Mouse (Mus musculus): Measurements from ENCODE around the gene Clrn2. TPM values are rescaled to one million over a fixed set of nuclear protein-coding genes. Genes with fewer than 3 reads are reported as not detected.

The Clrn2 gene
- total and polyA plus RNA-seq, 3 experiments = 0.33 TPM; not detected in 2

DNA sequence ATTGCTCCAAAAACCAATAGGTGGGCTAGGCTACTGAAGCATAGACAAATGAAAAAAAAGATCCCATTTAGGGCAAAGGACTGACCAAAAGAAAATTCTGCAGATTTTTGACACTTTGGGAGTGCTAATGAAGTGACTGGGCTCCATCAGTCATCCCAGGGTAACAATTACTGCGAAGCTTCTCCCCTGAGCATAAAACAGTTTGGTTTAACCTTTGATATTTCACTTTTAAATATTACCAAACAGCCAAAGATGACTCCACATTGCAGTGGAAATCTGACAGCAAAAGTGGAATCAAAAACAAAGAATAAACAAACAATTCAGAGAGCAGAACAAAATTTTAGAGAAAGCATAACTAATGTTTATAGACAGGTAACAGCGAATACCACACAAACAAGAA is 27.6 kb downstream of the Clrn2 start:
- DNase-seq (ENCODE audit: low spot score) = no peak
- ATAC-seq (ENCODE audit: extremely low read depth, insufficient number of reproducible peaks, low FRiP score, poor library complexity, severe bottlenecking) = no peak
- TF ChIP-seq GATA1 (IDR thresholded peaks at IDR 0.05; ENCODE audit: borderline replicate concordance, low read length) = no peak
- TF ChIP-seq GATA2 (IDR thresholded peaks at IDR 0.05; ENCODE audit: borderline replicate concordance, low read depth, low read length) = no peak
- TF ChIP-seq CTCF (IDR thresholded peaks at IDR 0.05; ENCODE audit: low read depth, low read length) = no peak
- TF ChIP-seq TAL1 (conservative IDR thresholded peaks at IDR 0.05; ENCODE audit: low read depth, low read length) = no peak
- TF ChIP-seq POLR2AphosphoS5 (IDR thresholded peaks at IDR 0.05; ENCODE audit: insufficient replicate concordance, low read depth, low read length) = no peak

DNA sequence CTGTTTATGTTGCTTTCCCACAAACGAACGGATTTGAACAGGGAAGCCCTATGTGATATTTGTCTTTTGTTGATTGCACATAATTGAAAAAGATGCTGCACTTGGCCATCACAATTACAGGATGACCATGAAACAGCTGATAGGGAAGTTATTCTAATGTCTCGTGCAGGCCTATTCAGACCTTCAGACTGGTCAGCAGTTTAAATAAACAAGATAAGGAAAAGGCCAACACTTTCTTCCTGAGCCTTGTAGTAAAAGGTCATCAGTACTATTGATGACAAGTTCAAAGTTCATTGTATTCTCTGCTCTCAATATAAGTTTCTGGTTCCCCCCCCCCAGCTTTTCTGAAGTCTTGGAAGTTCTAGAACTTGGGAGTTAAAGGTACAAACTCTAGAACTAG is 29.1 kb downstream of the Clrn2 start:
- H3K27me3 ChIP-seq (ENCODE audit: insufficient read depth, low read length) = peaks cover 23% of the 10 kb centered on the region
- no peak overlapping the region for H3K4me3 ChIP-seq (ENCODE audit: low read depth, low read length)
- no peaks in the 10 kb centered on the region for H3K4me1 ChIP-seq (ENCODE audit: insufficient read depth, low read depth, low read length)
- no peak for ATAC-seq (ENCODE audit: extremely low read depth, insufficient number of reproducible peaks, low FRiP score, poor library complexity, severe bottlenecking)
- no peaks in the 10 kb centered on the region for H3K36me3 ChIP-seq (replicated peaks)
- TF ChIP-seq GATA2 (IDR thresholded peaks at IDR 0.05; ENCODE audit: borderline replicate concordance, low read depth, low read length) (no peak), CTCF (IDR thresholded peaks at IDR 0.05; ENCODE audit: low read depth, low read length) (no peak), TAL1 (conservative IDR thresholded peaks at IDR 0.05; ENCODE audit: low read depth, low read length) (no peak), GATA1 (IDR thresholded peaks at IDR 0.05; ENCODE audit: borderline replicate concordance, low read length) (no peak), POLR2AphosphoS5 (IDR thresholded peaks at IDR 0.05; ENCODE audit: insufficient replicate concordance, low read depth, low read length) (no peak)
- no peak for DNase-seq (ENCODE audit: low spot score)
- H3K9me3 ChIP-seq (replicated peaks) = no peaks in the 10 kb centered on the region

More for the DNA sequence above, 27.6 kb downstream of the Clrn2 start:
- no peaks in the 10 kb centered on the region for H3K9me3 ChIP-seq (replicated peaks)
- H3K36me3 ChIP-seq (replicated peaks) = no peaks in the 10 kb centered on the region
- H3K4me3 ChIP-seq (ENCODE audit: low read depth, low read length) = no peak overlapping the region
- peaks cover 18% of the 10 kb centered on the region for H3K27me3 ChIP-seq (ENCODE audit: insufficient read depth, low read length)
- H3K4me1 ChIP-seq (ENCODE audit: insufficient read depth, low read depth, low read length) = no peaks in the 10 kb centered on the region

DNA sequence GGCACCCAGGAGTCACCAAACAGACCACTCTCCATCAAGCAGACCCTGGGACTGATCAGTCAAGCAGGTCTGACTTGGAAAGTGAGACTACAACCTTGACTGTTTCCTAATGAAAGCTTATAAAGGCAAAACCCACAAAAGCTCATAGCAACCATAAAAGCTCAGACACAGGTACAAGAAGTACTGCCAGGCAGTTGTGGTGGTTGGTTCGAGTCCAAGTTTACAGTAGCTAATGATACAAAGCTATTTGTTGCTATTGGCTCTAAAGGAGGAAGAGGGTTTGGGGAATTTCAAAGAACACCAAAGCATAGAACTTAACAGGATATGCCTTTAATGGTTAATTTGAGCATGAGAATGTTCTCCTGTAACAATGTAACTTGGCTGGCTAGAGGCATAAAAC is 30.1 kb downstream of the Clrn2 start:
- Histone ChIP-seq H3K27me3 (ENCODE audit: insufficient read depth, low read length) (peaks cover 22% of the 10 kb centered on the region; the same call in 1 of the 2 replicates), H3K9me3 (replicated peaks) (no peaks in the 10 kb centered on the region), H3K36me3 (replicated peaks) (no peaks in the 10 kb centered on the region), H3K4me1 (ENCODE audit: insufficient read depth, low read depth, low read length) (no peaks in the 10 kb centered on the region), H3K4me3 (ENCODE audit: low read depth, low read length) (no peak overlapping the region)
- TF ChIP-seq CTCF (IDR thresholded peaks at IDR 0.05; ENCODE audit: low read depth, low read length) (no peak), GATA1 (IDR thresholded peaks at IDR 0.05; ENCODE audit: borderline replicate concordance, low read length) (no peak), GATA2 (IDR thresholded peaks at IDR 0.05; ENCODE audit: borderline replicate concordance, low read depth, low read length) (no peak), TAL1 (conservative IDR thresholded peaks at IDR 0.05; ENCODE audit: low read depth, low read length) (no peak), POLR2AphosphoS5 (IDR thresholded peaks at IDR 0.05; ENCODE audit: insufficient replicate concordance, low read depth, low read length) (no peak)
- DNase-seq (ENCODE audit: low spot score) (no peak), ATAC-seq (ENCODE audit: extremely low read depth, insufficient number of reproducible peaks, low FRiP score, poor library complexity, severe bottlenecking) (no peak)

DNA sequence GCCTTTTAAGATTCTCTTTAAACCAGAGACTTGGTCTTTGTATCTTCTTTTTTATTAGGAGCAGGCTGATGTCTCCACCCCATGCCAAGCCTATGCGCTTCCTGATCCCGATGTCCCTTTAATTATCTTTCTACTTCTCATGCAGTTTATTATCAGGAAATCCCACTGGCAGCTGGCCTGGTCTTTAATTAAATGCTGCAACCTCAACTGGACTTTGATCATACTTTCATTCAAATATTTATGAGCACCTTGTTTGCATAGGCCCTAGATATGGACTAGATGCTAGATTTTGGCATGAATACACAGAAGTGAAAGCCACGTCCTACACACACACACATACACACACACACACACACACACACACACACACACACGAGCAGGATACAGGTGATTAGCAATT is 38.2 kb downstream of the Clrn2 start:
- TF ChIP-seq GATA1 (IDR thresholded peaks at IDR 0.05; ENCODE audit: borderline replicate concordance, low read length) (no peak), CTCF (IDR thresholded peaks at IDR 0.05; ENCODE audit: low read depth, low read length) (no peak), TAL1 (conservative IDR thresholded peaks at IDR 0.05; ENCODE audit: low read depth, low read length) (no peak), POLR2AphosphoS5 (IDR thresholded peaks at IDR 0.05; ENCODE audit: insufficient replicate concordance, low read depth, low read length) (no peak), GATA2 (IDR thresholded peaks at IDR 0.05; ENCODE audit: borderline replicate concordance, low read depth, low read length) (no peak)
- no peak for ATAC-seq (ENCODE audit: extremely low read depth, insufficient number of reproducible peaks, low FRiP score, poor library complexity, severe bottlenecking)
- H3K27me3 ChIP-seq (ENCODE audit: insufficient read depth, low read length) = peaks cover 20% of the 10 kb centered on the region
- DNase-seq (ENCODE audit: low spot score) = no peak
- H3K4me3 ChIP-seq (ENCODE audit: low read depth, low read length) = no peak overlapping the region
- peaks cover 35% of the 10 kb centered on the region for H3K4me1 ChIP-seq (ENCODE audit: insufficient read depth, low read depth, low read length)
- H3K9me3 ChIP-seq (replicated peaks) = no peaks in the 10 kb centered on the region
- peaks cover 23% of the 10 kb centered on the region for H3K36me3 ChIP-seq (replicated peaks)

DNA sequence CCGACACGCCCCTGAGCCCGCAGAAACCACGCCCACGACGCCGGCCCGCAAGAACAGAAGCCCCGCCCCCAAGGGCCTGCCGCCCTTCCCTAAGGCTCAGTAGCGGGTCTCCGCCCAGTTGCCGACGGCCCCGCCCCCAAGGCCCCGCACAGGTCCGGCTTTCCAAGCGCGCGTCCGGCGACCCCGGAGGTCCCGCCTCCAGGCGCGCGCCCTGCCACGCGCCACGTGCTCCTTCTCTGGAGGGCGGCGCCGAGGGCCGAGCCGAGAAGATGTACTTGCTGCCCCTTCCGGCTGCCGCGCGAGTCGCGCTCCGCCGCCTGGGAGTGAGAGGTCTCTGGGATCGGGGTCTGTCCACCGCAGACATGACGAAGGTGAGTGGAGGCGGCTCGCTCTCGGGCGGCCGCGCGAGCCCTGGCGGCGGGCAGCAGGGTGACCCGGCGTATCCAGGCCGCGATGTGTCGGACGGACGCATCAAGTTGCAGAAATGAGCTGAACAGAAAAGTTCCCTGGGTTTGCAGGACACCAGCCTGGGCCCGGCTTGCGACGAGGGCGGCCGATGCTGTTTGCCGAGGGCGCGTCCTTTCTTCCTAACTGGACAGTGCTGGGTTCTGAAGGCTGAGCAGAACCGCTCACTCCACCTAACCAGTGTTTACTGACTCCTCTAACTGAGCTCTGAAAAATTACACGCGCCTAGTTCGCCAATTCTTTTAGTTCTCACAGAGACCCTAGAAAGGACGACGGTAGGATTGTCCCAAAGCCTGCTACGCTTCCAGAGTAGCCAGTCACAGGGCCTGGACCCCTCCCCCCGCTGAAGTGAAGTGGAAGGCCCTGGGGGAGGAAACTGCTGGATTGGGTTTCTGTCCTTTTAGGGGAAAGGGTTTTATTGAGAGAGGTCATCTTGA is 39.9 kb downstream of the Clrn2 start, which contains the start of gene Lap3:
TSS of gene Lap3 (plus strand) at position 184 of the 902 bp plus-strand sequence.
- ATAC-seq (ENCODE audit: extremely low read depth, insufficient number of reproducible peaks, low FRiP score, poor library complexity, severe bottlenecking) = peak; percentile 84
- peaks cover 15% of the 10 kb centered on the region for H3K27me3 ChIP-seq (ENCODE audit: insufficient read depth, low read length)
- peak; percentile 95 for DNase-seq (ENCODE audit: low spot score)
- H3K4me3 ChIP-seq (ENCODE audit: low read depth, low read length) = peak within 1 kb of the TSS; percentile 82
- H3K9me3 ChIP-seq (replicated peaks) = no peaks in the 10 kb centered on the region
- peaks cover 35% of the 10 kb centered on the region for H3K4me1 ChIP-seq (ENCODE audit: insufficient read depth, low read depth, low read length)
- TF ChIP-seq POLR2AphosphoS5 (IDR thresholded peaks at IDR 0.05; ENCODE audit: insufficient replicate concordance, low read depth, low read length) = no peak
- TF ChIP-seq TAL1 (conservative IDR thresholded peaks at IDR 0.05; ENCODE audit: low read depth, low read length) = no peak
- TF ChIP-seq GATA2 (IDR thresholded peaks at IDR 0.05; ENCODE audit: borderline replicate concordance, low read depth, low read length) = no peak
- TF ChIP-seq GATA1 (IDR thresholded peaks at IDR 0.05; ENCODE audit: borderline replicate concordance, low read length) = no peak
- TF ChIP-seq CTCF (IDR thresholded peaks at IDR 0.05; ENCODE audit: low read depth, low read length) = no peak
- peaks cover 40% of the 10 kb centered on the region for H3K36me3 ChIP-seq (replicated peaks)

DNA sequence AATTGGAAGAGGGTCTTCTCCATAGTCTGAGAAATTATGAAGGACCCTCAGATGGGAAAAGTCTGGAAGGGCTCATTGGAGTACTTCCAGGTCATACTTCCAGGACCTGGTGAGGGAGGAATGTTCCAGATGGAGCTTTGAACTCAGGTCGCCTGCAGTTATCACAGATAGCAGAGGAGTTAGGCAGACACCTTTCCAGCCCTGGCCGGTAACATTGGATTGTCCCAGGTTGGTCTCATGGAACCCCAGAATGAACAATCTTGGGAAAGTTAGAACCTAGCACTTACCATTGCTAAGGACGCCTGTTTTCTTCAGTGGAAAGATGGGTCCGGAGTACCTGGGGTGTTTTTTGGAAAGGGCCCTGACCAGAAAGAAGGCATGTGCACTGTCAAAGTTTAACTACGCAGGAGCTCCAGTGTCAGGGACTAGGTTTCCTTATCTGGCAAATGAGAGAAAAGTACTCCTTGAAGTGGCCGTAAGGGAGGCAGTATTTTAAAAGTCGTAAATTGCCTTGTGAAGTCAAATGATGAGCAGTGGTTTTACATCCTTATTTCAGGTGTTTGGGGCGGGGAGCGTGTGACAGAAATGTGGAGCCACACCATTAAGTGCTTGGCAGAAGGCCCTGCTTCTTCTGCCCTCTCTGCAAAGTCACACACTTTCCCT is 40.7 kb downstream of the Clrn2 start:
- Histone ChIP-seq H3K9me3 (replicated peaks) (no peaks in the 10 kb centered on the region), H3K4me3 (ENCODE audit: low read depth, low read length) (peak overlapping the region; percentile 82), H3K27me3 (ENCODE audit: insufficient read depth, low read length) (peaks cover 15% of the 10 kb centered on the region), H3K36me3 (replicated peaks) (peaks cover 48% of the 10 kb centered on the region), H3K4me1 (ENCODE audit: insufficient read depth, low read depth, low read length) (peaks cover 35% of the 10 kb centered on the region)
- ATAC-seq (ENCODE audit: extremely low read depth, insufficient number of reproducible peaks, low FRiP score, poor library complexity, severe bottlenecking) (no peak), DNase-seq (ENCODE audit: low spot score) (no peak)
- no peak for TF ChIP-seq POLR2AphosphoS5 (IDR thresholded peaks at IDR 0.05; ENCODE audit: insufficient replicate concordance, low read depth, low read length)
- TF ChIP-seq CTCF (IDR thresholded peaks at IDR 0.05; ENCODE audit: low read depth, low read length) = no peak
- no peak for TF ChIP-seq GATA1 (IDR thresholded peaks at IDR 0.05; ENCODE audit: borderline replicate concordance, low read length)
- no peak for TF ChIP-seq TAL1 (conservative IDR thresholded peaks at IDR 0.05; ENCODE audit: low read depth, low read length)

All from G1E (cell line).